Mouse (Mus musculus) embryonic facial prominence, embryonic 11.5 days (tissue): ENCODE data around the gene Dgki. TPM values are rescaled to one million over a fixed set of nuclear protein-coding genes. Genes with fewer than 3 reads are reported as not detected.

Source experiments
- ATAC-seq: fragments of 200-750 bp; cut with Nextera tagmentation; replicated peaks from 2 replicates; pipeline ENCODE4 v1.8.0; 2017; ENCODE audit warnings: low read depth; ENCODE audit not compliant: insufficient number of reproducible peaks, low FRiP score, low TSS enrichment
- DNase-seq: peaks from one replicate; pipeline ENCODE4 v3.0.0-alpha.2; 2015; ENCODE audit warnings: low spot score
- H3K27ac ChIP-seq: fragments of 300-500 bp; sonication (generic); replicated peaks from 2 replicates; pipeline ENCODE4 v1.5.1; 2014; ENCODE audit warnings: mild to moderate bottlenecking, low read depth, low read length, control low read depth
- H3K27me3 ChIP-seq: fragments of 300-500 bp; sonication (generic); 2 replicates; pipeline ENCODE4 v1.6.1; 2014; ENCODE audit warnings: mild to moderate bottlenecking, low read length, moderate library complexity, mixed read lengths; ENCODE audit not compliant: control insufficient read depth, insufficient read depth
- H3K36me3 ChIP-seq: fragments of 300-500 bp; sonication (generic); replicated peaks from 2 replicates; pipeline ENCODE4 v1.6.1; 2014; ENCODE audit warnings: low read depth, mild to moderate bottlenecking, low read length, moderate library complexity, mixed read lengths; ENCODE audit not compliant: control insufficient read depth, insufficient read depth
- H3K4me1 ChIP-seq: fragments of 300-500 bp; sonication (generic); 2 replicates; pipeline ENCODE4 v1.6.1; 2014; ENCODE audit warnings: low read length, mixed read lengths; ENCODE audit not compliant: control insufficient read depth, insufficient read depth
- H3K4me2 ChIP-seq: fragments of 300-500 bp; sonication (generic); 2 replicates; pipeline ENCODE4 v1.6.1; 2014; ENCODE audit warnings: low read depth, mild to moderate bottlenecking, control low read depth, low read length, moderate library complexity
- H3K4me3 ChIP-seq: fragments of 300-500 bp; sonication (generic); 2 replicates; pipeline ENCODE4 v1.5.1; 2014; ENCODE audit warnings: low read depth, low read length, control low read depth
- H3K9ac ChIP-seq: fragments of 300-500 bp; sonication (generic); replicated peaks from 2 replicates; pipeline ENCODE4 v1.6.1; 2014; ENCODE audit warnings: mild to moderate bottlenecking, control low read depth, low read length
- H3K9me3 ChIP-seq: fragments of 300-500 bp; sonication (generic); replicated peaks from 2 replicates; pipeline ENCODE4 v1.6.1; 2016; ENCODE audit warnings: mild to moderate bottlenecking, low read length, inconsistent platforms, mixed read lengths; ENCODE audit not compliant: control insufficient read depth
- WGBS: fragments of 180-500 bp; shearing (Covaris S2); extraction: QIAGEN DNeasy Blood & Tissue Kit; methylation state at CpG from one replicate; pipeline ENCODE4 v1.1.7; 2014; 5-methylcytosine and 5-hydroxymethylcytosine counted together
- polyA plus RNA-seq: library from polyadenylated mRNA; unstranded; fragments of >200 nt; fragmentation: Nextera tagmentation; extraction: Ambion mirVana; gene quantifications from 2 replicates; pipeline ENCODE4 v1.2.1, GENCODE M21; 2014

Dgki gene
- polyA plus RNA-seq, 1 experiment from 2014 or later = 1.0 TPM

- H3K4me1 ChIP-seq = no peaks in the 10 kb centered on the region
- no peak overlapping the region for H3K4me2 ChIP-seq
- DNase-seq = no peak
- 54% methylated on average over 3 of the region's 3 CpGs for WGBS
- H3K27me3 ChIP-seq = no peaks in the 10 kb centered on the region
- H3K4me3 ChIP-seq = no peak overlapping the region
- H3K36me3 ChIP-seq = no peaks in the 10 kb centered on the region
- no peak overlapping the region for H3K9ac ChIP-seq
- ATAC-seq = no peak
- H3K9me3 ChIP-seq = no peaks in the 10 kb centered on the region
- H3K27ac ChIP-seq = peak overlapping the region; percentile 11; the same call in 1 of the 2 replicates
These were observed 456.9 kb downstream of the Dgki start for GRCm38 (mm10) chr6:36843031-36843488.

- Histone ChIP-seq H3K27ac (peak overlapping the region; percentile 31; the same call in 1 of the 2 replicates), H3K9me3 (no peaks in the 10 kb centered on the region), H3K36me3 (no peaks in the 10 kb centered on the region), H3K4me1 (no peaks in the 10 kb centered on the region), H3K4me3 (no peak overlapping the region), H3K4me2 (no peak overlapping the region), H3K27me3 (no peaks in the 10 kb centered on the region), H3K9ac (no peak overlapping the region)
- WGBS = 43% methylated on average over 5 of the region's 5 CpGs
- peak; percentile 60; the same call in 1 of the 2 replicates for ATAC-seq
- no peak for DNase-seq
These were observed 457.7 kb downstream of the Dgki start for GRCm38 (mm10) chr6:36842101-36842922.

GRCm38 (mm10) chr6:36841701-36842100 lies 458.3 kb downstream of the Dgki start:
- 23% methylated on average over 3 of the region's 3 CpGs for WGBS
- ATAC-seq (peak; percentile 79), DNase-seq (peak; percentile 93)
- H3K36me3 ChIP-seq = no peaks in the 10 kb centered on the region
- no peak overlapping the region for H3K27ac ChIP-seq
- no peak overlapping the region for H3K9ac ChIP-seq
- H3K4me3 ChIP-seq = no peak overlapping the region
- no peak overlapping the region for H3K4me2 ChIP-seq
- H3K27me3 ChIP-seq = no peaks in the 10 kb centered on the region
- H3K4me1 ChIP-seq = no peaks in the 10 kb centered on the region; the same call in 1 of the 2 replicates
- H3K9me3 ChIP-seq = no peaks in the 10 kb centered on the region

- peaks cover 3% of the 10 kb centered on the region; the same call in 1 of the 2 replicates for H3K4me1 ChIP-seq
- no peaks in the 10 kb centered on the region for H3K9me3 ChIP-seq
- no peak overlapping the region for H3K4me2 ChIP-seq
- no peaks in the 10 kb centered on the region for H3K27me3 ChIP-seq
- H3K9ac ChIP-seq = no peak overlapping the region
- peak overlapping the region; percentile 73; the same call in 1 of the 2 replicates for H3K27ac ChIP-seq
- H3K36me3 ChIP-seq = no peaks in the 10 kb centered on the region
- H3K4me3 ChIP-seq = no peak overlapping the region
- no peak for ATAC-seq
- peak; percentile 56 for DNase-seq
These were observed 458.8 kb downstream of the Dgki start for GRCm38 (mm10) chr6:36841174-36841573.

DNA sequence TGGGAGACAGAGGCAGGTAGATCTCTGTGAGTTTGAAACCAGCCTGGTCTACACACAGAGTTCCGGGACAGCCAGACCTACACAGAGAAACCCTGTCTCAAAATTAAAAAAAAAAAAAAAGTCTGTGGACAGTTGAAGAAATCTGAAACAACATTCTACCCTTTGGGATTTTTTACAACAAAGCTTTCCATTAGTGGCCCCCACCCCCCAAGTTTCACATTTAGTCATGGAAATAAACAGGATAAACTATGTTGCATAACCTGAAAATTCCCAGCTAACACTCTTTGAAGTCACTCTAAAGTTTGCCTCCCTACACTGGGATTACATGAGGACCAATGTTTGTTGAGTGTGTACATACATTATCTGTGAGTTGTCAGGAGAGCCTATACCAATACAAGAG lies 461.2 kb downstream of the Dgki start:
- ATAC-seq (no peak), DNase-seq (no peak)
- Histone ChIP-seq H3K9ac (no peak overlapping the region), H3K9me3 (no peaks in the 10 kb centered on the region), H3K36me3 (no peaks in the 10 kb centered on the region), H3K4me1 (peaks cover 3% of the 10 kb centered on the region; the same call in 1 of the 2 replicates), H3K4me2 (no peak overlapping the region), H3K4me3 (no peak overlapping the region), H3K27me3 (no peaks in the 10 kb centered on the region), H3K27ac (no peak overlapping the region)
- WGBS = 94% methylated on average over 1 of the region's 1 CpGs

DNA sequence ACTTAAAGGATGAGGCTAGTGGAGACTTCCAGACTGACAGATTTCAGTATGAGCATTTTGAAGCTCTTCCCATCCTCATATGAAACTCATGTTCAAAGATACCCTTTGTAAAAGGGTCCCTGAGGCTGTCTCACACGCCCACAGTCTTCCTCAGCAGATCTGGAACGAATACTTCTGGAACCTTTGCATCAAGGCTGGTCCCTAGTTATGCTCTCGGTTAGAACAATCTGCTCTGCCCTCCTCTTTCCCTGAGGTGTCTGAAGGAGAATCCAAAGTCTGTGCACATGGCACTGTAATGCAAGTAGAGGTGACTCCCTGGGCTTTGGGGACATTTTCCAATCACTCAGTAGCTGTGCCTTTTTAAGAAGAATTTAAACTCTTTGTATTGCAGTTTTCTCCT lies 464.6 kb downstream of the Dgki start:
- H3K9me3 ChIP-seq = no peaks in the 10 kb centered on the region
- no peak for DNase-seq
- 60% methylated on average over 3 of the region's 3 CpGs for WGBS

DNA sequence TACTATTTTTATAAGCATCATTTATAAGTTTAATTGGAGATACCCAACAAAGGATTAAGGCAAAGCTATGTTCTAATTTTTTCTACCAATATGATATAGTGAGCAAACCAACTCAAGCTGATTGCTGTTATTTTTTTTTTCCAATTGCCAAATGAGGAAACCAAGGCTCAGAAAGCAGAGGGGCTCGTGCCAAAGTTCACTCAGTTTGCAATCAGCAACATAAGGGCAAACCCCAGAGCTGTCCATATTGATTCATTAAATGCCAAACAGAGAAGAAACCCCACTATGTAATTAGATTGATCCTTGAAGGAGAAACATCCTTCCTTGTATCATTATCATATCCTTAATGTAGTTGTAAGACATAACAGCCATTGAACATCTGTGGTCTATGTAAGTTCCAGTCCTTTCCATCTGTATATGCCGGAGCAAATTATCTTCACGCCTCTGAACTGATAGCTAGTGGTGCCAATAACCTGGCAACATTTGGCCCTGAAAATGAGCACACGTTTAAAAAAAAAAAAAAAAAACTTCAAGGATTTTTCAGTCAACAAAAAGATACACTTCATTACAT lies 465.2 kb downstream of the Dgki start:
- Histone ChIP-seq H3K9ac (no peak overlapping the region), H3K4me2 (no peak overlapping the region), H3K4me1 (peaks cover 3% of the 10 kb centered on the region; the same call in 1 of the 2 replicates), H3K27ac (no peak overlapping the region), H3K36me3 (no peaks in the 10 kb centered on the region), H3K4me3 (no peak overlapping the region), H3K9me3 (no peaks in the 10 kb centered on the region), H3K27me3 (no peaks in the 10 kb centered on the region)
- DNase-seq = no peak
- ATAC-seq = no peak
- WGBS = 77% methylated on average over 4 of the region's 4 CpGs

More for the DNA sequence above, 464.6 kb downstream of the Dgki start:
- Histone ChIP-seq H3K27me3 (no peaks in the 10 kb centered on the region), H3K36me3 (no peaks in the 10 kb centered on the region), H3K27ac (no peak overlapping the region), H3K9ac (no peak overlapping the region), H3K4me3 (no peak overlapping the region), H3K4me2 (no peak overlapping the region), H3K4me1 (peaks cover 3% of the 10 kb centered on the region; the same call in 1 of the 2 replicates)
- ATAC-seq = no peak

GRCm38 (mm10) chr6:36832681-36833080 lies 467.3 kb downstream of the Dgki start:
- WGBS = 75% methylated on average over 4 of the region's 4 CpGs
- no peak overlapping the region for H3K4me2 ChIP-seq
- no peak for ATAC-seq
- no peaks in the 10 kb centered on the region for H3K36me3 ChIP-seq
- H3K27ac ChIP-seq = no peak overlapping the region
- no peak for DNase-seq
- H3K9ac ChIP-seq = no peak overlapping the region
- no peaks in the 10 kb centered on the region for H3K27me3 ChIP-seq
- no peaks in the 10 kb centered on the region for H3K9me3 ChIP-seq
- no peak overlapping the region for H3K4me3 ChIP-seq
- peaks cover 3% of the 10 kb centered on the region; the same call in 1 of the 2 replicates for H3K4me1 ChIP-seq
